Mouse (Mus musculus) liver, adult 2 months (tissue): Measurements from ENCODE around the gene Adam6b. TPM values are rescaled to one million over a fixed set of nuclear protein-coding genes. Genes with fewer than 3 reads are reported as not detected.
"Not testable (repeated sequence)": the region's sequence is repeated elsewhere in the genome, so short reads cannot be mapped to it uniquely, and the experiment has no call there.

Experiments
- DNase-seq: peaks from one replicate; pipeline ENCODE4 v3.0.0-alpha.2; 2011; ENCODE audit warnings: low read depth, low spot score; ENCODE audit errors: extremely low read depth
- H3K27ac ChIP-seq: fragments of 200-500 bp; replicated peaks from 2 replicates; pipeline ENCODE4 v1.5.1; 2012; ENCODE audit warnings: low read depth, mild to moderate bottlenecking, control low read depth, inconsistent platforms, low read length; ENCODE audit not compliant: insufficient read depth
- H3K27me3 ChIP-seq: fragments of 200-500 bp; 2 replicates; pipeline ENCODE4 v1.6.1; 2012; ENCODE audit warnings: mild to moderate bottlenecking, moderate library complexity, low read length, inconsistent platforms; ENCODE audit not compliant: control insufficient read depth, insufficient read depth
- H3K36me3 ChIP-seq: fragments of 200-500 bp; 2 replicates; pipeline ENCODE4 v1.6.1; 2012; ENCODE audit warnings: low read length, inconsistent platforms; ENCODE audit not compliant: control insufficient read depth, insufficient read depth
- H3K4me1 ChIP-seq: fragments of 200-500 bp; 2 replicates; pipeline ENCODE4 v1.6.1; 2011; ENCODE audit warnings: low read length; ENCODE audit not compliant: control insufficient read depth, insufficient read depth
- H3K4me3 ChIP-seq: fragments of 200-500 bp; 2 replicates; pipeline ENCODE4 v1.5.1; 2011; ENCODE audit warnings: low read depth, mild to moderate bottlenecking, control low read depth, low read length, moderate library complexity; ENCODE audit not compliant: insufficient read depth
- H3K79me2 ChIP-seq: fragments of 200-500 bp; 2 replicates; pipeline ENCODE4 v1.6.1; 2012; ENCODE audit warnings: inconsistent platforms, mild to moderate bottlenecking, low read length, moderate library complexity; ENCODE audit not compliant: control insufficient read depth, insufficient read depth
- H3K9ac ChIP-seq: fragments of 200-500 bp; 2 replicates; pipeline ENCODE4 v1.6.1; 2012; ENCODE audit warnings: low read depth, mild to moderate bottlenecking, control low read depth, inconsistent platforms, low read length
- CTCF ChIP-seq: fragments of 200-500 bp; IDR thresholded peaks from 2 replicates; pipeline ENCODE4 v1.5.1; 2011; ENCODE audit warnings: low read depth, low read length, control low read depth
- POLR2A ChIP-seq: fragments of 200-500 bp; IDR thresholded peaks from 2 replicates; pipeline ENCODE4 v1.6.1; 2011; ENCODE audit warnings: low read length, control low read depth; ENCODE audit not compliant: insufficient read depth; ENCODE audit errors: extremely low read depth
- WGBS: fragments of 180-500 bp; shearing (Covaris S2); methylation state at CpG from one replicate; pipeline ENCODE4 v1.1.7; 2018; 5-methylcytosine and 5-hydroxymethylcytosine counted together
- polyA plus RNA-seq: library from polyadenylated mRNA; depleted of rRNA; stranded (reverse); fragments of >200 nt; gene quantifications from 2 replicates; pipeline ENCODE4 v1.2.3, GENCODE M21; 2012; rRNA removed
- total RNA-seq: library from RNA; depleted of rRNA; stranded (reverse); fragments of >200 nt; gene quantifications from 2 replicates; pipeline ENCODE4 v1.2.3, GENCODE M21; 2014; rRNA removed

Gene Adam6b
- not detected in 2 replicates for total RNA-seq
- not detected in 2 replicates for polyA plus RNA-seq

GRCm38 (mm10) chr12:113489211-113489610 lies at the start of gene Adam6b:
TSS of gene Adam6b (plus strand) at chr12:113489511.
- not testable (repeated sequence) for H3K27ac ChIP-seq, H3K4me1 ChIP-seq, H3K79me2 ChIP-seq, DNase-seq, H3K9ac ChIP-seq, H3K4me3 ChIP-seq, H3K27me3 ChIP-seq, H3K36me3 ChIP-seq
- 50% methylated on average over 1 of the region's 1 CpGs for WGBS

GRCm38 (mm10) chr12:113446061-113446460 lies 43.2 kb upstream of the Adam6b start:
- TF ChIP-seq POLR2A = no peak
- no peak for TF ChIP-seq CTCF
- Histone ChIP-seq H3K79me2 (no peaks in the 10 kb centered on the region), H3K36me3 (no peaks in the 10 kb centered on the region), H3K27me3 (no peaks in the 10 kb centered on the region), H3K4me3 (no peak overlapping the region), H3K4me1 (no peaks in the 10 kb centered on the region), H3K27ac (no peak overlapping the region), H3K9ac (no peak overlapping the region)
- 74% methylated on average over 1 of the region's 1 CpGs for WGBS
- no peak for DNase-seq

- Histone ChIP-seq H3K4me1 (no peaks in the 10 kb centered on the region), H3K27me3 (no peaks in the 10 kb centered on the region), H3K79me2 (no peaks in the 10 kb centered on the region), H3K27ac (no peak overlapping the region), H3K4me3 (no peak overlapping the region), H3K36me3 (no peaks in the 10 kb centered on the region), H3K9ac (no peak overlapping the region)
- no peak for DNase-seq
- WGBS = 68% methylated on average over 2 of the region's 2 CpGs
- no peak for TF ChIP-seq CTCF
- no peak for TF ChIP-seq POLR2A
These were observed 13.1 kb upstream of the Adam6b start for GRCm38 (mm10) chr12:113476164-113476563.

GRCm38 (mm10) chr12:113482147-113482546 lies 7.2 kb upstream of the Adam6b start:
- H3K4me1 ChIP-seq = no peaks in the 10 kb centered on the region
- no peak overlapping the region for H3K27ac ChIP-seq
- no peak for DNase-seq
- no peaks in the 10 kb centered on the region for H3K27me3 ChIP-seq
- H3K4me3 ChIP-seq = no peak overlapping the region
- WGBS = 71% methylated on average over 2 of the region's 2 CpGs
- no peak overlapping the region for H3K9ac ChIP-seq
- no peaks in the 10 kb centered on the region for H3K36me3 ChIP-seq
- no peaks in the 10 kb centered on the region for H3K79me2 ChIP-seq
- TF ChIP-seq CTCF (no peak), POLR2A (no peak)

GRCm38 (mm10) chr12:113482661-113483389 lies 6.5 kb upstream of the Adam6b start:
- 39% methylated on average over 4 of the region's 4 CpGs for WGBS
- DNase-seq = no peak
- no peaks in the 10 kb centered on the region for H3K79me2 ChIP-seq
- no peak overlapping the region for H3K27ac ChIP-seq
- no peaks in the 10 kb centered on the region for H3K4me1 ChIP-seq
- no peak for TF ChIP-seq CTCF
- TF ChIP-seq POLR2A = no peak
- H3K36me3 ChIP-seq = no peaks in the 10 kb centered on the region
- H3K4me3 ChIP-seq = no peak overlapping the region
- H3K27me3 ChIP-seq = no peaks in the 10 kb centered on the region
- no peak overlapping the region for H3K9ac ChIP-seq

- H3K27ac ChIP-seq = no peak overlapping the region
- no peaks in the 10 kb centered on the region for H3K27me3 ChIP-seq
- no peak for TF ChIP-seq POLR2A
- whole genome bisulfite sequencing = 81% methylated on average over 2 of the region's 2 CpGs
- no peak for DNase-seq
- no peaks in the 10 kb centered on the region for H3K4me1 ChIP-seq
- H3K9ac ChIP-seq = no peak overlapping the region
- H3K79me2 ChIP-seq = no peaks in the 10 kb centered on the region
- H3K4me3 ChIP-seq = no peak overlapping the region
- no peaks in the 10 kb centered on the region for H3K36me3 ChIP-seq
These were observed 5.7 kb upstream of the Adam6b start for GRCm38 (mm10) chr12:113483492-113484162.
